Mouse (Mus musculus) ES-E14 (cell line): Measurements from ENCODE around the gene Kcnd2. TPM values are rescaled to one million over a fixed set of nuclear protein-coding genes. Genes with fewer than 3 reads are reported as not detected.

ENCODE experiments used
- DNase-seq: peaks from one replicate; pipeline ENCODE4 v3.0.0-alpha.2; 2013; ENCODE audit warnings: low read depth, low spot score
- H3K27ac ChIP-seq: 2 replicates; pipeline ENCODE4 v1.5.1; 2012; ENCODE audit warnings: low read depth, mild to moderate bottlenecking, low read length, moderate library complexity, mixed read lengths; ENCODE audit not compliant: poor library complexity, insufficient read depth, severe bottlenecking
- H3K36me3 ChIP-seq: 2 replicates; pipeline ENCODE4 v1.6.1; 2012; ENCODE audit warnings: mild to moderate bottlenecking, low read length, moderate library complexity, mixed read lengths; ENCODE audit not compliant: control insufficient read depth, poor library complexity, insufficient read depth, severe bottlenecking
- H3K4me1 ChIP-seq, 2 experiments: fragments of 150-350 bp in 1 of 2; sonication (generic) in 1 of 2; 2 replicates each; pipeline ENCODE4 v1.6.1; 2012; ENCODE audit warnings: low read length in 2 of 2, mild to moderate bottlenecking in 1 of 2, mixed read lengths in 1 of 2; ENCODE audit not compliant: control insufficient read depth in 2 of 2, insufficient read depth in 2 of 2, poor library complexity in 1 of 2
- H3K4me3 ChIP-seq, 2 experiments: fragments of 150-350 bp in 1 of 2; sonication (generic) in 1 of 2; 2 replicates each; pipeline ENCODE4 v1.5.1; 2012; ENCODE audit warnings: low read length in 2 of 2, low read depth in 1 of 2, mild to moderate bottlenecking in 1 of 2, mixed read lengths in 1 of 2; ENCODE audit not compliant: insufficient read depth in 1 of 2, poor library complexity in 1 of 2, severe bottlenecking in 1 of 2
- H3K9ac ChIP-seq: 2 replicates; pipeline ENCODE4 v1.6.1; 2012; ENCODE audit warnings: low read depth, mild to moderate bottlenecking, low read length, mixed read lengths; ENCODE audit not compliant: poor library complexity, insufficient read depth, severe bottlenecking
- H3K9me3 ChIP-seq: fragments of 150-350 bp; sonication (generic); 2 replicates; pipeline ENCODE4 v1.6.1; 2012; ENCODE audit warnings: low read depth, mild to moderate bottlenecking, low read length; ENCODE audit not compliant: control insufficient read depth, insufficient read depth
- CHD2 ChIP-seq: IDR thresholded peaks from 2 replicates; pipeline ENCODE4 v1.6.1; 2014; ENCODE audit warnings: mild to moderate bottlenecking, low read depth, low read length, inconsistent platforms
- HCFC1 ChIP-seq: IDR thresholded peaks from 2 replicates; pipeline ENCODE4 v1.6.1; 2012; ENCODE audit warnings: low read length, inconsistent platforms, borderline replicate concordance; ENCODE audit not compliant: insufficient read depth
- MAFK ChIP-seq: IDR thresholded peaks from 2 replicates; pipeline ENCODE4 v1.6.1; 2014; ENCODE audit warnings: mild to moderate bottlenecking, low read depth, low read length, inconsistent platforms; ENCODE audit not compliant: insufficient read depth
- ZC3H11A ChIP-seq: IDR thresholded peaks from 2 replicates; pipeline ENCODE4 v1.6.1; 2012; ENCODE audit warnings: low read depth, mild to moderate bottlenecking, inconsistent platforms, low read length, borderline replicate concordance
- ZNF384 ChIP-seq: IDR thresholded peaks from 2 replicates; pipeline ENCODE4 v1.6.1; 2012; ENCODE audit warnings: low read depth, low read length, inconsistent platforms
- in situ Hi-C, 2 experiments: fragments of 600-800 bp; cut with MboI; formaldehyde crosslinking; loops; one replicate each; pipeline ENCODE4 v1.15.1; 2025; ENCODE audit warnings: low sequenced_read_pairs in 2 of 2, inconsistent platforms in 1 of 2; ENCODE audit not compliant: unreplicated experiment in 2 of 2
- total RNA-seq: library from RNA; depleted of rRNA; stranded (reverse); fragments of 300-350 nt; gene quantifications from 2 replicates; pipeline ENCODE4 v1.2.3, GENCODE M21; 2012

Gene Kcnd2
- total RNA-seq, 1 experiment = 0.36 TPM

GRCm38 (mm10) chr6:21391776-21392175, 176.5 kb downstream of the Kcnd2 start:
- no peaks in the 10 kb centered on the region for H3K36me3 ChIP-seq
- in situ Hi-C loops = no loop called here

DNA sequence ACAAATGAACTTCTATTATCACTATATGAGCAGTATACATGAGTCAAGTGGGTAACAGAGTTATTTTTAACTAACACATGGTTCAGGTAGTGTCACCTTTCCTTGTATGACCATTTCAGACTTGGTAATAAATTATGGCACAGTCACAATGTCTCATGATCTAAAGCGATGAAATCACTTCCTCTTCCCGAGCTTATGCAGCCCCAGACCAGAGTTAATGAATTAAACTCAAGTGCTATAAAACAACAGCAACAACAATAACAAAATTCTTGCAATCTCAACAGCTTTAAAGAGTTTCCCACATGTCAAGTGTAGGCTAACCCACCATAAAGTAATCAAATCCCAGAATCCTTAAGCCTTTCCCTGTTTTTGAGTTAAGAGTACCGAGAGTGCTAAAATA, 198.4 kb downstream of the Kcnd2 start:
- Histone ChIP-seq H3K9me3 (no peaks in the 10 kb centered on the region), H3K36me3 (no peaks in the 10 kb centered on the region), H3K4me1 (no peaks in the 10 kb centered on the region), H3K4me3 (no peak overlapping the region), H3K9ac (no peak overlapping the region), H3K27ac (no peak overlapping the region)
- no peak for TF ChIP-seq ZC3H11A
- no peak for TF ChIP-seq MAFK
- TF ChIP-seq CHD2 = no peak
- no peak for TF ChIP-seq HCFC1
- TF ChIP-seq ZNF384 = no peak
- DNase-seq = no peak
- in situ Hi-C loops = no loop called here

More at GRCm38 (mm10) chr6:21391776-21392175, 176.5 kb downstream of the Kcnd2 start:
- H3K27ac ChIP-seq = no peak overlapping the region
- H3K4me1 ChIP-seq = no peaks in the 10 kb centered on the region
- no peaks in the 10 kb centered on the region for H3K9me3 ChIP-seq
- DNase-seq = no peak
- H3K9ac ChIP-seq = no peak overlapping the region
- TF ChIP-seq MAFK (no peak), ZC3H11A (no peak), HCFC1 (no peak), CHD2 (no peak), ZNF384 (no peak)
- no peak overlapping the region for H3K4me3 ChIP-seq

DNA sequence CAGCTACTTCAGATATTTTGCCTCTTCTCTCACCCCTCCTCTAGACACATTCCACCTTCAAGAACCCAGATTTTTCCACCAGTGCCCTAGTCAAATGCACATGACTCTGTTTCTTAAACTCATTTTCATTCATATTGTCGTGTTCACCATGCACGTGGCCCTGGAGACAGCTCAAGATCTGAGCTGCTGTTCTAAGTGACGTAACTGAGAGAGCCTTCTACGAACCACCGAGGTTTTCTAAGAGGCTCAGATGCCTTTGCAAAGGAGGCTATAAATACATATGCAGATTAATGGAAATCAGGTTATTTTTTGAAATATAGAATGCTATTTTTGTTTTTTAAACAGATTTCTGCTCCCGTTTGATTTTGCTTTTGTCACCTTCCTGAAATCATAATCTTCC, 202.9 kb downstream of the Kcnd2 start:
- Histone ChIP-seq H3K9me3 (no peaks in the 10 kb centered on the region), H3K27ac (no peak overlapping the region), H3K4me1 (no peaks in the 10 kb centered on the region), H3K36me3 (no peaks in the 10 kb centered on the region), H3K9ac (no peak overlapping the region), H3K4me3 (no peak overlapping the region)
- no peak for DNase-seq
- no peak for TF ChIP-seq HCFC1
- no peak for TF ChIP-seq CHD2
- TF ChIP-seq ZNF384 = no peak
- no peak for TF ChIP-seq MAFK
- in situ Hi-C loops = no loop called here

- in situ Hi-C loops = no loop called here
- Histone ChIP-seq H3K4me3 (no peak overlapping the region), H3K36me3 (no peaks in the 10 kb centered on the region), H3K9ac (no peak overlapping the region), H3K9me3 (no peaks in the 10 kb centered on the region), H3K27ac (no peak overlapping the region), H3K4me1 (no peaks in the 10 kb centered on the region)
- TF ChIP-seq ZNF384 (no peak), ZC3H11A (no peak), CHD2 (no peak), HCFC1 (no peak), MAFK (no peak)
- no peak for DNase-seq
Observed at GRCm38 (mm10) chr6:21424202-21424785, 209.0 kb downstream of the Kcnd2 start.

DNA sequence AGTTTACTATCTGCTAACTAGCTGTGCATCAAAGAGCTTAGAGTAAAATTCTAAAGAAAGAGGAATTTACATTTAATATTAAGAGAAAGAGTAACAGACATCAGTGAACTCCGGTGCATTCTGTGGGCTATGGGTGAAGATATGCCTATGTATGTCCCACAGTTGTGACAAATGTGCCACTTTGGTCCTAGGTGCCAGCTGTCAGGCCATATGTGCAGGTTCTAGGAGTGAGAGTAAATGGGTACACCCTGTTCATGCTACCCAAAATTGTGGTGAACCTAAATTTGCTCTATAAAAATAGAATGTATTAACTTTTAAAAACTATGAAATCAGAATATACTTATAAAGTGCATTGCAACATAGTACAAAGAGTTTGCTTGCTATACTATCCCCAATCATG, 215.8 kb downstream of the Kcnd2 start:
- Histone ChIP-seq H3K36me3 (no peaks in the 10 kb centered on the region), H3K27ac (no peak overlapping the region), H3K4me1 (no peaks in the 10 kb centered on the region), H3K9ac (no peak overlapping the region), H3K9me3 (no peaks in the 10 kb centered on the region), H3K4me3 (no peak overlapping the region)
- no peak for TF ChIP-seq MAFK
- no peak for TF ChIP-seq HCFC1
- no peak for TF ChIP-seq CHD2
- no peak for TF ChIP-seq ZC3H11A
- no peak for TF ChIP-seq ZNF384
- no peak for DNase-seq
- in situ Hi-C loops = no loop called here
